Mouse (Mus musculus) cortical plate, adult 2 months (tissue): ENCODE measurements around the gene Npas3.

Experiments used
- CTCF ChIP-seq: fragments of 200-500 bp; IDR thresholded peaks from 2 replicates; pipeline ENCODE4 v1.5.1; 2011; ENCODE audit warnings: mild to moderate bottlenecking, control low read depth, low read length; ENCODE audit not compliant: insufficient read depth; ENCODE audit errors: extremely low read depth
- POLR2A ChIP-seq: fragments of 200-500 bp; IDR thresholded peaks from 2 replicates; pipeline ENCODE4 v1.6.1; 2011; ENCODE audit warnings: mild to moderate bottlenecking, low read length, control low read depth; ENCODE audit not compliant: insufficient read depth; ENCODE audit errors: extremely low read depth

DNA sequence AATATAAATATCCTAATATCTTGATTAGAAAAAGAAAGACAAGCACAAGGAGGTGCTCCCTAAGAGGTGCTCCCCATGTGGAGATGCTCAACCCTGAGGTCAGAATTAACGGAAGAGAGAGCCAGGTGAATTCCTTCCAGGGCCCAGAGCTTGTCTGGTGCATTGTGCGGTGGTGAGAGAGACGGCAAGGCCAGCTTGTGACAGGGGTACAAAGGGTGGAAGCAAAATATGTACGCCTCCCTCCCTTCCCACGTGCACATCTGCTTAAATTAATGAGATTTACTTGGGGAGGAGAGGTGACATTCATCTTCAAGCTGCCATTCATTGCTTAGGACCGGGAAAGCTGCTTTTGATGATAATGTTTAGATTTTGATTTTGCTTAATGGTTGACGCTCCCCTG, 713.5 kb downstream of the Npas3 start:
- TF ChIP-seq CTCF (no peak), POLR2A (no peak)
